Mouse (Mus musculus) kidney, adult 2 months (tissue): ENCODE results near the gene Vangl2.

Experiments
- CTCF ChIP-seq: fragments of 200-500 bp; conservative IDR thresholded peaks from 2 replicates; pipeline ENCODE4 v1.5.1; 2011; ENCODE audit warnings: low read depth, mild to moderate bottlenecking, control low read depth, low read length, moderate library complexity, mixed read lengths; ENCODE audit not compliant: insufficient read depth, insufficient read length
- POLR2A ChIP-seq: fragments of 200-500 bp; IDR thresholded peaks from one replicate; pipeline ENCODE4 v1.6.1; 2011; ENCODE audit warnings: low read depth, low read length, control low read depth

DNA sequence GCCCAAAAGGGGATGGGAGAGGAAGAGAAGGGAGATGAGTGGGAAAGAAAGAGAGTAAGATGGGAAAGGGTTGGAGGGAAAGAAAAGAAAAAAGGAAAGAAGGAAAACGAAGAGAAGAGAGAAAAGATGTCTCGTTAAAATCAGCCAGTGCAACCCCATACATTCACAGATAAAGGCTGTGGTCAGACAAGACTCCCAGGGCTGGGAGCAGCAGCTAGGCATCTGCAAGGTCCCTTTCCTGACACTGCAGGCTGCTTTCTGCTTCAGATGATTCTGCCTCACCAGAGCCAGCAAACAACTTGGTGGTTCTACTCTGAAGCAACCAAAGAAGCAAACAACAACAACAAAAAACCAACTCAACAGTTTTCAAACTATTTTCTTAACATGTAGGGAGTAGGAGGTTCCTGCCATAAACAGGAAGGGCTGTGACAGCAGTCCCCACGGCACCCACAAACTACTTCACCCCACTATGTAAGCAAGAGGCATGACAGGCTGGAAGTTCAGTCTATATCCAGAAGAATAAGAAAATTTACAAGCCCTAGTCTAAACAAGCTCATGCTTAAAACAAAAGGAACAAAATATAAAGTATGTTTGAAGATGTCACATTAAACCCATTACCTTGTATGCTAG lies 44.8 kb downstream of the Vangl2 start:
- TF ChIP-seq CTCF (no peak), POLR2A (no peak)
